Mouse (Mus musculus) forebrain, embryonic 16.5 days (tissue): ENCODE data around the gene Ifitm3. TPM values are rescaled to one million over a fixed set of nuclear protein-coding genes. Genes with fewer than 3 reads are reported as not detected.

ENCODE experiments used
- ATAC-seq: fragments of 200-750 bp; cut with Nextera tagmentation; 2 replicates; pipeline ENCODE4 v1.8.0; 2017; ENCODE audit warnings: mild to moderate bottlenecking, moderate library complexity
- H3K27ac ChIP-seq: fragments of 300-500 bp; sonication (generic); 2 replicates; pipeline ENCODE4 v1.5.1; 2014; ENCODE audit warnings: low read length, control low read depth
- H3K27me3 ChIP-seq: fragments of 300-500 bp; sonication (generic); replicated peaks from 2 replicates; pipeline ENCODE4 v1.6.1; 2014; ENCODE audit warnings: low read length; ENCODE audit not compliant: control insufficient read depth, insufficient read depth
- H3K36me3 ChIP-seq: fragments of 300-500 bp; sonication (generic); 2 replicates; pipeline ENCODE4 v1.6.1; 2014; ENCODE audit not compliant: control insufficient read depth, insufficient read depth
- H3K4me1 ChIP-seq: fragments of 300-500 bp; sonication (generic); replicated peaks from 2 replicates; pipeline ENCODE4 v1.6.1; 2014; ENCODE audit warnings: low read length; ENCODE audit not compliant: control insufficient read depth, insufficient read depth
- H3K4me2 ChIP-seq: fragments of 300-500 bp; sonication (generic); 2 replicates; pipeline ENCODE4 v1.6.1; 2014; ENCODE audit warnings: mild to moderate bottlenecking, low read length, control low read depth
- H3K4me3 ChIP-seq: fragments of 300-500 bp; sonication (generic); replicated peaks from 2 replicates; pipeline ENCODE4 v1.5.1; 2014; ENCODE audit warnings: mild to moderate bottlenecking, low read length, control low read depth
- H3K9ac ChIP-seq: fragments of 300-500 bp; sonication (generic); replicated peaks from 2 replicates; pipeline ENCODE4 v1.6.1; 2014; ENCODE audit warnings: low read depth, low read length, control low read depth
- H3K9me3 ChIP-seq: fragments of 300-500 bp; sonication (generic); 2 replicates; pipeline ENCODE4 v1.6.1; 2016; ENCODE audit warnings: low read length; ENCODE audit not compliant: control insufficient read depth
- WGBS: fragments of 180-500 bp; shearing (Covaris S2); extraction: QIAGEN DNeasy Blood & Tissue Kit; methylation state at CpG from one replicate; pipeline ENCODE4 v1.1.7; 2014; 5-methylcytosine and 5-hydroxymethylcytosine counted together
- polyA plus RNA-seq: library from polyadenylated mRNA; unstranded; fragments of >200 nt; fragmentation: Nextera tagmentation; extraction: Ambion mirVana; gene quantifications from 2 replicates; pipeline ENCODE4 v1.2.1, GENCODE M21; 2015

Gene Ifitm3
- polyA plus RNA-seq, 1 experiment from 2014 or later, result 21.0 TPM

DNA sequence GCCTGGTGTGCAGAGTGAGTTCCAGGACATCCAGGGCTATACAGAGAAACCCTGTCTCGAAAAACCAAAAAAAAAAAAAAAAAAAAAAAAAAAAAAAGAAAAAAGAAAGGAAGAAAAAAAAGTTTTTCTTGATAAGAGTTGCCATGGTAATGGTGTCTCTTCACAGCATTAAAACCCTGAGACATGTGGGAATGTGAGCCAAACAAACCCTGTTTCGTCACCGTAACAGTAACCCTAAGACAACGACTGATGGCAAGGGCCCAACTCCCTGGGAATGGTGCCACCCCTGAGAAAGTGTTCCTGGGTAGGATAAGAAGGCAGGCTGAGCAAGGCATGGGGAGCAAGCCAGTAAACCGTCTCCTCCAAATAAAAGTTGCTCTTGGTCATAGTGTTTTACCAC, 3.7 kb downstream of the Ifitm3 start:
- 30% methylated on average over 5 of the region's 5 CpGs for WGBS
- Histone ChIP-seq H3K36me3 (no peaks in the 10 kb centered on the region), H3K9ac (no peak overlapping the region), H3K27me3 (no peaks in the 10 kb centered on the region), H3K9me3 (no peaks in the 10 kb centered on the region), H3K4me2 (no peak overlapping the region), H3K4me1 (peaks cover 3% of the 10 kb centered on the region; the same call in 1 of the 2 replicates), H3K4me3 (no peak overlapping the region), H3K27ac (no peak overlapping the region)
- no peak for ATAC-seq

DNA sequence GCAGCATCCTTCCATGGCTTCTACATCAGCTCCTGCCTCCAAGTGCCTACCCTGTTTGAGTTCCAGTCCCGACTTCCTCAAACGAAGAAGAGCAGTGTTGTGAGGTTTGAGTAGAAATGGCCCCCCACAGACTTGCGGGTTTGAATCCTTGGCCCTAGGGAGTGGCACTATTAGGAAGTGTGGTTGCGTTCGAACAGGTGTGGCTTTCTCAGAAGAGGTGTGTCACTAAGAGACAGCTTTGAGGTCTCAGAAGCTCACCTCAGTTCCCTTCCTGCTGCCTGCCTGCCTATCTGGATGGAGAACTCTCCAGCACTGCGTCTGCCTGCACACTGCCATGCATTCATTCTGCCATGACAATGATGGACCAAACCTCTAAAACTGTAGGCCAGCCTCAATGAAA, 4.1 kb downstream of the Ifitm3 start:
- no peak for ATAC-seq
- Histone ChIP-seq H3K9me3 (no peaks in the 10 kb centered on the region), H3K4me3 (no peak overlapping the region), H3K4me1 (peaks cover 3% of the 10 kb centered on the region; the same call in 1 of the 2 replicates), H3K9ac (no peak overlapping the region), H3K27ac (no peak overlapping the region), H3K4me2 (no peak overlapping the region), H3K27me3 (no peaks in the 10 kb centered on the region), H3K36me3 (no peaks in the 10 kb centered on the region)
- WGBS, result 93% methylated on average over 6 of the region's 6 CpGs

DNA sequence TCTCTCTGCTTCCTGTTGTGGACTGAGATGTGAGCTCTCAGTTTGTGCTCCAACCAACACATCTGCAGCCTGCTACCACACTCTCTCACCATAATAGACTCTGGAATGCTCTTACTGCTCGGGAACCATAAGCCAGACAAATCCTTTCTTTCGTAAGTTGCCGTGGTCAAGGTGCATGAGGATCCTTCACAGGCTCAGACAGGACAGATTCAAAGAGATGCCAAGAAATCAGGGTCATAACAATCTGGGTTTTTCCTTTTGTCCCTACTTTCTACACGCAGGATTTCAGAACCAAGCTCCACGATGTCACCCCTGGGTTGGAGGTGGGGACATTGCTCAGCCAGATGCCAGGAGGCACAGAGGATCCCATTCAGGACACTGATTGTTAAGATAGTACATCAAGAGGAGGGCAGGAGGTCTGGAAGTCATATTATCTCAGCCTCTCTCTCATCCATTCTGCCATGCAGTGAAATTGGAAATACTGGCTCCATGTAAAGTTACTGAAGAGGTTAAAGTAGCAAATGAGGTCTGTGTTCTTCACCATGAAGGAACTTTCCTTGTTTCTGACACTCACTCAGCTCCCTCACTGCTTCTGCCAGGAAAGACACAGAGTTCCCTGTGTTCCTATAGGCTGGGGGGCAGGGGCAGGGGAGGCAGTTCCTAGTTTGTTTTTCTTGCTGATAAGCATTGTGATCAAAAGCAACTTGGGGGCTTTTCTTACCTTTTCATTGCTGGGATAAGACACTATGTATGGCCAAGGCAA, 7.1 kb downstream of the Ifitm3 start:
- Histone ChIP-seq H3K4me1 (no peaks in the 10 kb centered on the region), H3K9ac (no peak overlapping the region), H3K4me3 (no peak overlapping the region), H3K27me3 (no peaks in the 10 kb centered on the region), H3K27ac (no peak overlapping the region), H3K36me3 (no peaks in the 10 kb centered on the region), H3K4me2 (no peak overlapping the region), H3K9me3 (no peaks in the 10 kb centered on the region)
- 81% methylated on average over 5 of the region's 5 CpGs for WGBS
- no peak for ATAC-seq

DNA sequence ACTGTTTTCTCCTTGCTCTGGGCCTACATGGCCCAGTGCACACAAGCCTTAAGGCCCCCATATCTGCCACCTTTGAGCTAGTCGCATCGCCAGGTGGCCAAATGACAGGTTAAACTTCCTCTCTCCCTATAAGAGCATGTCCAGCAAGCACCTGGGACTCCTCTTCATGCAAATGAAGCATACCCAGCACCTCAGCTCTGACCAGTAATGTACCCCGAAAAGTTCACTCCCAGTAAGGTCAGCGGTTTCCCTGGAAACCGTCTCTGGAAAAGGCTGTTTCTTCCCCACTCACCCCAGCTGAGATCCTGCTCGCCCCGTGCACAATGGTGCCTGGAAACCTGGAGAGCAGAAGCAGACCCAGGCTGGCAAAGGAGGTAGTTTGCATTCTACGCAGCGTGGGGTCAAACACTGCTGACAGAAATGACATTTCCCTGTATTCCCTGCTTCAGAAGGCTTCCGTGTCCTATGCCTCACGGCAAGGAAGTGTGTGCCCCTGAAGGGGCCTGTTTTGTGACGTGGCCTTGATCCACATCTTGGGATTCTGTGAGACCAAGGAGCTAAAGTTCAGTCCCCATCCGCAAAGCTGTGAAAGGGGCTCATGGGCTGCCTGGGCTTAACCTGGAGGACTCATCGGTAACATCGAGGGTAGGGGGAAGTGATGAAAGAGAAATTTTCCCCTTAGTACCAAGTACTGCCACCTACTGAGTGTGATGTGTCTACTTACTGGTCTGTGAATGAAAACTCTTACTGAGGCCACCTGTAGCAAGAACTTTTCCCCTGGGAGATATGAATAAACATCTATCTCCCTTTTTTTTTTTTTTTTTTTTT, 9.5 kb downstream of the Ifitm3 start:
- H3K36me3 ChIP-seq, result no peaks in the 10 kb centered on the region
- ATAC-seq, result no peak
- no peak overlapping the region for H3K27ac ChIP-seq
- H3K9me3 ChIP-seq, result no peaks in the 10 kb centered on the region
- 75% methylated on average over 15 of the region's 15 CpGs for WGBS
- no peak overlapping the region for H3K4me3 ChIP-seq
- H3K4me2 ChIP-seq, result no peak overlapping the region
- no peak overlapping the region for H3K9ac ChIP-seq
- no peaks in the 10 kb centered on the region for H3K4me1 ChIP-seq
- H3K27me3 ChIP-seq, result no peaks in the 10 kb centered on the region

DNA sequence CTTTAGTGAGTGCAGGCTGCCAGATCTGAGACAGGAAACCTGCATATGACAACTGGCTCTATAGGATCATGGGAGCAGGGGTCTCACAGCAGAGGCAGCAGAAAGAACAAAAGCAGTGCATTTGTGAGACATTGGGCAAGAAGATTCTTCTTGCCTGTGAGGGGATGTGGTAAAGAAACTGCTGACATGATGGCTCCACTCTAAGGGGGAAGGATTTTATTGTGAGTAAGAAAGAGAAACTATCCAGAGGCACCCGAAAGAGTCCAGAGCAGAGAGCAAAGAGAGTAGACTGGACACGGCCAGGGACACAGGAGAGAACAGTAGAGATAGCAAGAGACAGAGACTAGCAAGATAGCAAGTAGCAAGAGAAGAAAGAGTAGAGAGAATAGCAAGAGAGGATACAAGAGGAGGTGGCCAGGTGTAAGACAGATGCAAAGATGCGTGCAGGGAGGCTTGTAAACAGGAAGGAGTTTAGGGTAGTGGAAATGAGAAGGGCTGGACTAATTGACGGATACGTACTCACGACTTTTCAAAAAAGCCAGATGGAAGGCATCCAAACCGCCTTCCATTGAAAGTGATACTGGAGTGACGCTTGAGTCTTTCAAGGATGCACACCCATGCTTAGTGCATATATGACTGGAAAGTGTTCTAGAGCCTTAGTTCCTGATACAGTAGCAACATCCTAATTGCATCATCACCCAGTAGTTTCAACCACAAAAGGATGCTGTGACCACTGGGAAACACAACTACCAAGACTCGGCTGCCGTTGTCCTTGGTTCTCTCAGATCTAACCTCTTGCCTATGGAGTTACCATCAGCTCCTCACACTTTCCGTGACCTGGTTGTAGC, 11.5 kb downstream of the Ifitm3 start:
- no peak for ATAC-seq
- no peaks in the 10 kb centered on the region for H3K27me3 ChIP-seq
- no peaks in the 10 kb centered on the region for H3K9me3 ChIP-seq
- H3K27ac ChIP-seq, result no peak overlapping the region
- 92% methylated on average over 11 of the region's 11 CpGs for WGBS
- H3K4me2 ChIP-seq, result no peak overlapping the region
- H3K4me3 ChIP-seq, result no peak overlapping the region
- no peak overlapping the region for H3K9ac ChIP-seq
- H3K36me3 ChIP-seq, result no peaks in the 10 kb centered on the region
- no peaks in the 10 kb centered on the region for H3K4me1 ChIP-seq

DNA sequence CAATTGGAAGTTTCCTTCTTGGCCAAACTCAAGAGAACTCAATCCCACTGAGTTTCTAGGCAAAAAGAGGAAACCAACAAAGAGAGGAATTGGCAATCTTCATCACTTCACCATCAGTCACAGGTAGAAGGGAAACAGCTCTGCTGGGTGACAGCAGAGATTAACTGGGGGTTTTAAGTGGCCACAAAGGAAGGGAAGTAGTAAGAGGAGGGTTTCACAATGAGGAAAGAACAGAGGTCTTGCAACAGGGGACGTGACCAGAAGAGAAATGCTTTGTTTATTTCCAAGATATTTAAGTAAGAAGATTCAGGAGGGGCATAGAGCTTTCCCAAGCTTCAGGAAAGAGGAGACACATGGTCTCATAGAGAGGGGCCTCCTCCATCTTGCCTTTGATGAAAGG, 12.8 kb downstream of the Ifitm3 start:
- ATAC-seq, result no peak
- no peak overlapping the region for H3K9ac ChIP-seq
- WGBS, result 57% methylated on average over 1 of the region's 1 CpGs
- no peak overlapping the region for H3K27ac ChIP-seq
- H3K27me3 ChIP-seq, result no peaks in the 10 kb centered on the region
- H3K36me3 ChIP-seq, result no peaks in the 10 kb centered on the region
- no peak overlapping the region for H3K4me3 ChIP-seq
- H3K4me1 ChIP-seq, result no peaks in the 10 kb centered on the region
- no peak overlapping the region for H3K4me2 ChIP-seq
- no peaks in the 10 kb centered on the region for H3K9me3 ChIP-seq

DNA sequence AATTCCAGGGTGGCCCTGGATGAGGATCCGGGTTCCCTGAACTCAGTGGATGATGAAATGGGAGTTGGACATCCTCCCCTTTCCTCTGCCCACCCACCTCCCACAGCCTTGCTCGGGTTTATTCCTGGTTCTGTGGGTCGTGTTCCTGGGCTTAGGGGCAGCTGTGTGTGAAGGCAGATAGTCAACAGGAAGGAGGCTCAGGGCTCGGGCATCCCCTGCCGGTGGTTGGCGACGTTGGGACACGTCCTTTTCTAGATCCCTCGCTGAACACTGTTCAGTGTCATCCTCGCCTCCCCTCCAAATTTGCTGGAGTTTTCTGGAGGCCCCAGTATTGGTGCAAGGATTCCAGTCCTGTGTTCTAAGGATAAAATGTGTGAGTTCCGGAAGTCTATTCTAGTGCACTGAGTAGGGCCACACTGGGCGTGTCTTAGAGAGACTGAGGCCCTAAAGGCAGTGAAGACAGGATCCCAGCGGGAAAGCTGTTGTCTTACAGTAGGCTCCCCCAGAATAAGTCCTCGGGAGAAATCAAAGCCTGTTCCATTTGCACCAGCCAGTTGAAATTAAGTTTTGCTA, 19.4 kb downstream of the Ifitm3 start:
- Histone ChIP-seq H3K27ac (no peak overlapping the region), H3K9ac (no peak overlapping the region), H3K4me2 (no peak overlapping the region), H3K9me3 (no peaks in the 10 kb centered on the region), H3K36me3 (no peaks in the 10 kb centered on the region), H3K27me3 (no peaks in the 10 kb centered on the region), H3K4me3 (no peak overlapping the region), H3K4me1 (no peaks in the 10 kb centered on the region)
- WGBS, result 90% methylated on average over 14 of the region's 14 CpGs
- no peak for ATAC-seq

DNA sequence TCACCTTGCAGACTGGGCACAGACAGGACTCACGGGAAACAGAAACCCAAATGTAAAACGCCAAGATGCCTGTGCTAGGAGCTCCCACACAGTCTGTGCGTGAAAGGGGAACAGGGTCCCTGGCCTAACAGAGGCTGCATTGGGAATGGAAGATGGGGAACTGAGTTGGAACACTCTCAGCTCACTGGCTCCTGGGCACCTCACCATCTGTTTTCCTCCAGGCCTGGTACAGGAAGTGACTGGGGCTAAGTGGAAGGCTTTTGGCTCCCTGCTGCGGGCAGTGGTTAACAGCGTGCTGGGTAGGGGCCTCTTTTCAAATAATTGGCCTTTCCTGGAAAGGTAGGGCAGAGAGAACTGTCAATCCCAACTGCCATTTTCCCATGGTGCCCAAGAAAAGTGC, 19.9 kb downstream of the Ifitm3 start:
- Histone ChIP-seq H3K9me3 (no peaks in the 10 kb centered on the region), H3K27ac (no peak overlapping the region), H3K27me3 (no peaks in the 10 kb centered on the region), H3K9ac (no peak overlapping the region), H3K36me3 (no peaks in the 10 kb centered on the region), H3K4me3 (no peak overlapping the region), H3K4me1 (no peaks in the 10 kb centered on the region), H3K4me2 (no peak overlapping the region)
- ATAC-seq, result no peak
- 67% methylated on average over 5 of the region's 5 CpGs for WGBS

DNA sequence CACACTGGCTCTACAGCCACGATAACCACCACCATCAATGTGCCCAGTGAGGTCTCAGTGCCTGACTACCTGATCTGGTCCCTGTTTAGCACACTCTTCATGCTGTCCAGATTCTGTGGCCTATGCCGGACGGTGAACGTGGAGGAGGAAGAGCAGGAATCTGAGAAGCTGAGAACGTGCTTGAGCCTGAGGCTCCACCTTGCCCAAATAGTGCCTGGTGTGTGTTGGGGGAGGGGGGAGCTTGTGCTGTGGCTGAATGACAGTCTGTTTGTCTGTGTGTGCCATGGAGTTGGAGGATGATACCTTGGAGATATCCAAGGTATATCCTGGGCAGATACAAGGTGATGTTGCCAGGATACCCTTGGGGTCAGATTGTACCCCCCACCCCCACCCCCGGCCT, 20.4 kb downstream of the Ifitm3 start:
- Histone ChIP-seq H3K4me2 (no peak overlapping the region), H3K4me3 (no peak overlapping the region), H3K27ac (no peak overlapping the region), H3K27me3 (no peaks in the 10 kb centered on the region), H3K36me3 (no peaks in the 10 kb centered on the region), H3K9ac (no peak overlapping the region), H3K4me1 (no peaks in the 10 kb centered on the region), H3K9me3 (no peaks in the 10 kb centered on the region)
- no peak for ATAC-seq
- WGBS, result 81% methylated on average over 6 of the region's 6 CpGs
